Mouse (Mus musculus): ENCODE data around the gene Btg2. TPM values are rescaled to one million over a fixed set of nuclear protein-coding genes. Genes with fewer than 3 reads are reported as not detected.

Btg2 gene
- total RNA-seq, 2 experiments from 2014 or later: 23.1 to 32.7 TPM

GRCm38 (mm10) chr1:134026741-134027140 lies 52.2 kb downstream of the Btg2 start:
- no peak for DNase-seq (ENCODE audit: low spot score in 2 of 2)

- DNase-seq (ENCODE audit: low spot score in 2 of 2): no peak
These were observed 52.9 kb downstream of the Btg2 start for GRCm38 (mm10) chr1:134025975-134026374.

Other genes with a start within 250 kb of the Btg2 start
- 1 to 10 TPM; 1.0 to 1.4 TPM for gene Optc, start 171.1 kb downstream of the Btg2 start, total RNA-seq (2021)
- gene Prelp, start 157.7 kb downstream of the Btg2 start, total RNA-seq (2021): 10 to 100 TPM; 43.0 to 91.5 TPM
- 1 to 10 TPM; 6.7 to 9.6 TPM for gene Fmod, start 41.9 kb downstream of the Btg2 start, total RNA-seq (2021)
- not detected for gene Chit1, start 32.1 kb upstream of the Btg2 start, total RNA-seq (2021)
- 1 to 10 TPM; 1.2 to 1.7 TPM for gene Chil1, start 103.1 kb upstream of the Btg2 start, total RNA-seq (2021)
- gene Mybph, start 114.3 kb upstream of the Btg2 start, total RNA-seq (2021): under 1 TPM in 1 of 2 experiments, not detected in 1; 0.16 TPM
- gene Adora1, start 156.3 kb upstream of the Btg2 start, total RNA-seq (2021): 100 to 1,000 TPM; 111 to 130 TPM
- gene Myog, start 210.9 kb upstream of the Btg2 start, total RNA-seq (2021): not detected

All from adrenal gland, adult 18-20 months (tissue).